Mouse (Mus musculus): Measurements from ENCODE around the gene Cbfa2t3. TPM values are rescaled to one million over a fixed set of nuclear protein-coding genes. Genes with fewer than 3 reads are reported as not detected.
A peak's percentile ranks its signal among the peaks of the same experiment; 100 is the strongest.

Cbfa2t3 gene
- total RNA-seq, 2 experiments from 2014 or later = 19.7 to 23.0 TPM

DNA sequence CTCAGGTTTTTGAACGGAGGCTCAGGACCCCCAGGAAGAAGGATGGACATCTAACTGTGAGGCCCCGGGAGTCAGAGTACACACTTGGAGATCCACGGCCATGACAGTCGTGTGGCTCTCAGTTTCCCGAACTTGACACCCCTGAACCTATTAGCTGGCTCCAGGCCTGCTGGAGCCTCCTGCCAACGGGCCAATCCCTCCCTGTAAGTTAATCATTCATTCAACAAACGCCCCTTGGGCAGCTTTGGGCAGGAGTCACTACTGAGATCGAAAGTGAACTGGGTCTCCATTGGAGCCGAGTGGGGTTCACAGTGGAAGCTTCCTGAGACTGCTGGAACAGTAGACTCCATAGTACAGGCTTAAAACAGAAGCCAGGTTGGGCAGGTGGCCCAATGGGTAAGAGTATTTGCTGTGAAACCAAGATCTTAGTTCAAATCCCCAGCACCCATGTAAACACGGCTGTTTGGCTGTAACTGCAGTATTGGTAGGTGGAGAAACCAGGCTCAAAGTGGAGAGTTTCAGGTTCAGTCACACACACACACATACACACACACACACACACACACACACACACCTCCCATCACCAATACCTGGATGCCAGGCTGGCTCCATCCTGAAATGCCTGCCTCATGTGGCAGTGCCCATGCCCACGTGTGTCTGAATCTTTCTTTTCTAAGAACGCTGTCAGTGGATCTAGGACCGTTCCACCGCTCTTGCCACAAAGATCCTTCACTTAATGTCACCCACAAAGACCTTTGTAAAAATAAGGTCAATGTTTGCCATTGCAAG lies 20.0 kb upstream of the Cbfa2t3 start:
- DNase-seq = no peak
- intact Hi-C loops (cut with DNase I) = no loop called here

DNA sequence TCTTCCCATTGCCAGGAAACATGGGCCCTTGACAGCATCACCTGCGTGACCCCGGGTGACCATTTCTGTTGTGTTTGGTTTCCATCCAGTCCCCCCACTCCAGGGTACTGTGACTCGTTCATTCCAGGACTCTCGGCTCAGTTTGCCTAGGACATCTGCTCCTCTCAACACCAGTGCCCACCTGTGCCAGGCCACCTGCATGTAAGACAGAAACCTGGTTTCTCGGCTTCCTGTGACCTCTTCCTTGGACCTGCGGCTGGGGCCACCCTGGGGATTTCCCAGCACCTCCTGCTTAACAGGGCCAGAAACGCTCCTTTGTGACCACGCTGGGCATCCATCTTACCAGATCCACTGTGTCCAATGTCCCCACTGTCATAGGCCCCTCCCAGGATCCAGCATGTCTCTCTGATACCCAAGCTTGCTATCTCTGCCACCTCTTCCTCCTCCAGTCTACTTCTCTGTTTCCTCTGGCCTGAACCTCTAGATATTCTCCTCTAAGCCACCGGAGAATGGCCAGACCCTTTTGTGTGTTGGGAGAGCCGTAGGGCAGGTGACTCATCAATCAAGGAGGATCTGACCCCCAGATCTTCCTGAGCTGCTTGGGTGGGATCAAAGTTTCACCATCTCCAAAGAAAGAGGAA lies 19.1 kb upstream of the Cbfa2t3 start:
- intact Hi-C loops (cut with DNase I) = no loop called here
- no peak for DNase-seq

GRCm38 (mm10) chr8:122716566-122716965 lies 17.7 kb upstream of the Cbfa2t3 start:
- DNase-seq = no peak

GRCm38 (mm10) chr8:122713157-122713518 lies 14.2 kb upstream of the Cbfa2t3 start:
- intact Hi-C loops (cut with DNase I) = no loop called here
- DNase-seq = no peak

More at GRCm38 (mm10) chr8:122716566-122716965, 17.7 kb upstream of the Cbfa2t3 start:
- intact Hi-C loops (cut with DNase I) = no loop called here

GRCm38 (mm10) chr8:122712411-122713156 lies 13.7 kb upstream of the Cbfa2t3 start:
- intact Hi-C loops (cut with DNase I) = no loop called here
- no peak for DNase-seq

DNA sequence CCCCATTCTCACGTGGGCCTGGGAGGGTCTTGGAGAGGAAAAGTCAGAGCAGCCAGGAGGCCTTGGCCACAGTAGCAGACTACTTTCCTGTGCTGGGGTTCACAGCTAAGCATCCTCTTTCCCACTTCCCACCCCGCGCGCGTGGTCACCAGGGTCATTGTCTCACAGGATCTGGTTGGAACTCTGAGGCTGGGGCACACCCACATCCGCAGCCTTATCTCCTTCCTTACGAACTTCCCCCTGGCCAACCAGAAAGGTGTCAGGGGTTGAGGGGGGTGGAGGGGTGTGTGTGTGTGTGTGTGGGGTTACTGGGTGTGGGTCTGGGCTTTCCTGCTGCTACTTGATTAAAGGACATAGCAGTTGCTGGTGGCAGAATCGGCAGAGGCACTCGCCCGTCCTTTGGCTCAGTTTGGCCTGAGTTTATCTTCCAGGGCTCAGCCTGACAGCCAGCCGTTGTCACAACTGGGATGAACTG lies 13.0 kb upstream of the Cbfa2t3 start:
- DNase-seq = peak; percentile 51 to 62
- intact Hi-C loops (cut with DNase I) = no loop called here

DNA sequence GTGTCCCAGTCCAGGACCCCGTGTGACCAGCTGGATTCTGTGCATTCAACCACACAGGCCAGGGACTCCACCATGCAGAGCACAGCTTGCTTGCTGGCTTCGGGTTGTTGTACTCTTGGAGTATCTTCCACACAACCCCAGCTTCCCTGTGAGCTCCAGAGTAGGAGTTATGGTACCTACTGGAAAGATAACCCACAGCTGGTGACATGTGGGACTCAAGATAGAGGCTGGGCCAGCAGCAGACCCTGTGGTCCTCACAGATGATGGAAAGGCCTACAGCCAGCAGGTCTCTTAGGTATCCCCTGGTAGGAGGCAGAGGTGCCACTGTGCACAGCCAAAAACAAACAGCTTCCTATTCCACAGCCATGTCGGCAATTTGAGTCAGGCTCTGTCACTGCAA lies 12.6 kb upstream of the Cbfa2t3 start:
- no peak for DNase-seq
- intact Hi-C loops (cut with DNase I) = no loop called here

- intact Hi-C loops (cut with DNase I) = no loop called here
Measured at GRCm38 (mm10) chr8:122709340-122710111, 10.6 kb upstream of the Cbfa2t3 start.

GRCm38 (mm10) chr8:122707184-122707583 lies 8.3 kb upstream of the Cbfa2t3 start:
- intact Hi-C loops (cut with DNase I) = no loop called here
- no peak for DNase-seq

More at GRCm38 (mm10) chr8:122709340-122710111, 10.6 kb upstream of the Cbfa2t3 start:
- no peak for DNase-seq

DNA sequence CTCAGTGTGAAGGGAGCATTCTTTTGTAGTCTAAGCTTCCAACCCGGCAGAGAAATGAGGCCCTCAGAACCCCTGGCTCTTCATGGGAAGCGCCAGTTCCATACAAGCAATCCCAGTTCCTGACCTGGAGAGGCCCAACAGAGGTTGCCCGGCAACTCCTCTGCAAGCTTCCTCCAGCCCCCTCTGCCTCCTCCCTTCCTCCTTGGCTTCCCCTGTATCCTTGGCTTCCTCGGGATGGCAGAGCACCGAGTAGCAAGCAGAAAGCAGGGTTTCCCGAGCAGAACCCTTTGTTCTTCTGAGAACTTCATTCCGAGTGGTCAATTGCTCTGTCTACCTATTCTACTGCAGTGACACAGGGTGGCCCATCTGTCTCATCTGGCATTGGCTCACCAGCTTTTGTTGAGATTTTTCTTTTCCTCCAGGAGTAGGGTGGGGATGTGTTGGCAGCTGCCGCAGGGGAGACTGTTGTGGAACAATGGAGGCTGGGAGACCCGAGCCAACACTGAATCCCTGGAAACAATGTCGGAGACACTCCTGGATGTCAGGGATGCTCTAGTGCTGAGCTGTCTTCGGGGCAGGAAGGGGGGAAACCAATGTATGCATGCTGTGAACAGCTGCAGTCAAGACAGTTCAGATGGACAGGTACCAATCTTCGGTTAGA lies 7.1 kb upstream of the Cbfa2t3 start:
- intact Hi-C loops (cut with DNase I) = no loop called here
- peak in 1 of 2 experiments; percentile 35 for DNase-seq

DNA sequence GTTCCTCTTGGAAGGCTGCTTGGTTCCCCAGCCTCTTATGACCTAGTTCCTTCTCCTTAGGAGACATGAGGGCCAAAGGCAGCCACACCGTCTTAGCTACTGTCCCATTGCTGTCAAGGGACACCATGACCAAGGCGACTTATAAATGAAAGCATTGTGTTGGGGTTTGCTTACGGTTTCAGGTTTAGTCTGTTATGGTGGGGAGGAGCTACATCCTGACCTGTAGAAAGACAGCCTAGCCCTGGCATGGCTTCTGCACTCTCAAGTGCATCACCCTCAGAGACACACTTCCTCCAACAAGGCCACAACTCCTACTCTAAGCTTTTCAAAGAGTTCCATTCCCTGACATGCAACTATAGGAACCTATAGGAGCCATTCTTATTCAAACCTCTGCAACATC lies 5.7 kb upstream of the Cbfa2t3 start:
- no peak for DNase-seq
- intact Hi-C loops (cut with DNase I) = no loop called here

- intact Hi-C loops (cut with DNase I) = no loop called here
- DNase-seq = no peak
Measured at GRCm38 (mm10) chr8:122702957-122703356, 4.0 kb upstream of the Cbfa2t3 start.

DNA sequence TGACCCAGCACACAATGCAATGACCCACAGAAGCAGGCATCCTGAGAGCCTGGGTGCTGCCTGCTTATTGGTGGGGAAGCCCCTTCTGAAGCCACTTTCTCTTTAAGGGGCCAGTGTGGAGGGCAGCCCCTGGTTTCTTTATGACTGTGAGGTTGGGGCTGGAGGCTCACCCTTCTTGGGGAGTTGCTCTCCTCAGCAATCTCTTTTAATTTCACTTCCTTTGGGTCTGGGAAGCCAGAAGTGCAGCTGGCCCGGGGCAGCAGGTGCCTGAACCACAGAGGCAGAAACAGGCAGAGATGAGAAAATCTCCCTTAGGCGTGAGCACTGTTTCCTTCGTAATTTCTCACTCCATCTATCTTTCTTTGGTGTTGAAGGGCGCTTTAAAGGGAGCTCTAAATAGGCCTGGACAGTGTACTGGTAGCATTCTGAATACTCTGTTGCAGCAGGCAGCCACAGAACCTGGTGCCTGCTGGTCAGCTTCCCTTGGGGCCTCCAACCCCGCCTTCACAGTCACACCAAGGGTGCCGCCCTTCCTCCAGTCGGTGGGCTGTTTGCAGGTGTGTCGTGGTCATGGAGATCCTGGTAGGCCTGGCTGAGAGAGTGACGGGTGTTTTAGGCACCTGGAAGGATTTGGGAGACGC lies 3.5 kb upstream of the Cbfa2t3 start:
- intact Hi-C loops (cut with DNase I) = no loop called here
- no peak for DNase-seq

GRCm38 (mm10) chr8:122701441-122702185 lies 2.7 kb upstream of the Cbfa2t3 start:
- intact Hi-C loops (cut with DNase I) = no loop called here

GRCm38 (mm10) chr8:122700628-122701027 lies 1.7 kb upstream of the Cbfa2t3 start:
- intact Hi-C loops (cut with DNase I) = no loop called here
- peak in 1 of 2 experiments; percentile 23 for DNase-seq

More at GRCm38 (mm10) chr8:122701441-122702185, 2.7 kb upstream of the Cbfa2t3 start:
- DNase-seq = no peak

GRCm38 (mm10) chr8:122698254-122698768 lies 598 bp downstream of the Cbfa2t3 start:
- intact Hi-C loops (cut with DNase I) = loop anchor here (5.0 kb wide), 1 partner anchor 79 kb away; the partner anchor contains the start of gene Acsf3
- DNase-seq = no peak

DNA sequence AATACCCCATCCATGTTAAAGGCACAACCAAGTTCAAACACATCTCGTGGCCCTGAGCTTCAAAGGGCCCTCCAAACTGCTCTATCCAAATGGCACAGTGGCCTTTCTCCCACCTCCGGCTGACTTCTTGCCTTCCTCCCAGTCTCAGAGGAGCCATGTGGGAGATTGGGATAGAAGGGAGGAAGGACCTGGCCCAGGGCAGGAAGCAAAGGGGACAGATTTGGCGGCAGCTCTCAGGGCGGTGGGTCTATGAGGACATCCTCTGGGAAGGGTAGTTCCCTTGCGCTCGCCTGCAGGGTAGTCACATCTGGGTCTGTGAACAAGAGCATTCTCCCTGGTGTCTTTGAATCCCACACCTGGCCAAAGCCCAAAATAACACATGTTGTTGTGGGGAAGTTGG lies 1.3 kb downstream of the Cbfa2t3 start:
- intact Hi-C loops (cut with DNase I) = loop anchor here (5.0 kb wide), 1 partner anchor 80 kb away; the partner anchor contains the start of gene Acsf3
- DNase-seq = no peak

DNA sequence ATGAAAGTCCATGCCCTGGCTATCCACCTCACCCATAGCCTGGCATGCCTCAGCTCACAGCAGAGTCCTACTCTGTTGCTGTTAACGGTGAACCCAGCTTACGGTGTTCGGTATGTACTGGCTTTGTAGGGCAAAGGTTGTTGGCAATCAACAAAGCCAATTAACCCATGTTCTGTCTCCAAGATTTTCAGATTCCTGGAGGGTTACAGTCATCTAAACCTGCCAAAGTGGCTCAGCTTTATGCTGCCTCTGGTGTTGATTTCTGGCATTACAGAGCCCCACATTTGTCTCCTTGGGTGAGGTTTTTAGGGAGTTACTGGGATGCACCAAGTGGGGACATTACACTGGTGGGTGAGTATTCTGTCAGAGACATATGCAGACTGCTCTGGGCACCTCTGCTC lies 1.7 kb downstream of the Cbfa2t3 start:
- intact Hi-C loops (cut with DNase I) = loop anchor here (5.0 kb wide), 1 partner anchor 80 kb away; the partner anchor contains the start of gene Acsf3
- peak; percentile 58 to 70 for DNase-seq

All from heart, postnatal 36 days (tissue).